Mouse (Mus musculus) lung, adult 2 months (tissue): ENCODE results near the gene Abracl.

Experiments used
- CTCF ChIP-seq: fragments of 200-500 bp; IDR thresholded peaks from 2 replicates; pipeline ENCODE4 v1.5.1; 2011; ENCODE audit warnings: mild to moderate bottlenecking, low read length, control low read depth; ENCODE audit not compliant: insufficient read depth
- POLR2A ChIP-seq: fragments of 200-500 bp; IDR thresholded peaks from 2 replicates; pipeline ENCODE4 v1.6.1; 2011; ENCODE audit warnings: low read depth, mild to moderate bottlenecking, control low read depth, low read length, borderline replicate concordance; ENCODE audit errors: extremely low read depth

DNA sequence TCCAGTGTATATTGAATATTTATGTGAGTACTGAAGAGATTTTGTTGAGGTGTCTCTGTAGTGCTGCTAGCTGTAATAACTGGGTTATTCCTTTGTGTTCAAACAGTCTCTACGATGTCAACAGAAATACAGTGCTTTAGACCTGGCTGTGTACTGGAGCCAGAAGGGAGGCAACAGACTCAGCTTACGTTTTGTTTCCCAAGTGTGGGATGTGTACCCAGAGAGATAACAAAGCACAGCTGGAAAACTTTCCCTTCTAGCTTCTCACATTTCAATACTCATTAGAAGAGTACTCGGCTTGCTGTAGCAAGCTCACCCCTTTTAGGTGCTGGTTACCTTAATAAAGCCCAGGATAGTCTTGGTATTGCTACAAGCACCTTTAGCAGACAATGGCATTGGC, 49.8 kb upstream of the Abracl start:
- no peak for TF ChIP-seq CTCF
- no peak for TF ChIP-seq POLR2A
